In genomic region chr5:21736956-21737585, GRCm38 (mm10) we compare ENCODE assay signal across 7 mouse cellular contexts. TPM values are rescaled to one million over a fixed set of nuclear protein-coding genes. Genes with fewer than 3 reads are reported as not detected.
A peak's percentile ranks its signal among the peaks of the same experiment; 100 is the strongest.
DNase-seq lines count a peak whose midpoint lies in the region; ATAC-seq and TF ChIP-seq lines count a peak whose summit lies in the region.

Gene Pmpcb, plus strand, starts transcription at chr5:21737141.

- peaks cover 28% of the 10 kb centered on the region for H3K36me3 ChIP-seq in embryonic facial prominence, embryonic 12.5 days
- H3K36me3 ChIP-seq in kidney, adult 2 months (ENCODE audit: control insufficient read depth, insufficient read depth, low read length), result peaks cover 3% of the 10 kb centered on the region
- peaks cover 33% of the 10 kb centered on the region for H3K36me3 ChIP-seq in limb, embryonic 12.5 days
- peaks cover 16% of the 10 kb centered on the region; the same call in 1 of the 2 replicates for H3K36me3 ChIP-seq in midbrain, embryonic 15.5 days (replicated peaks)
- peaks cover 14% of the 10 kb centered on the region for H3K36me3 ChIP-seq in spleen, adult 2 months (ENCODE audit: control insufficient read depth, insufficient read depth, low read length)

- peaks cover 9% of the 10 kb centered on the region for H3K4me1 ChIP-seq in embryonic facial prominence, embryonic 12.5 days
- H3K4me1 ChIP-seq in kidney, adult 2 months (ENCODE audit: control insufficient read depth, insufficient read depth, low read length), result peaks cover 12% of the 10 kb centered on the region; the same call in 1 of the 2 replicates
- H3K4me1 ChIP-seq in limb, embryonic 12.5 days (replicated peaks), result peaks cover 12% of the 10 kb centered on the region
- peaks cover 26% of the 10 kb centered on the region for H3K4me1 ChIP-seq in midbrain, embryonic 15.5 days
- H3K4me1 ChIP-seq in spleen, adult 2 months (ENCODE audit: control insufficient read depth, insufficient read depth, insufficient read length), result peaks cover 5% of the 10 kb centered on the region; the same call in 1 of the 2 replicates

- no peaks in the 10 kb centered on the region for H3K27me3 ChIP-seq in embryonic facial prominence, embryonic 12.5 days
- no peaks in the 10 kb centered on the region for H3K27me3 ChIP-seq in kidney, adult 2 months (replicated peaks; ENCODE audit: control insufficient read depth, insufficient read depth, low read length)
- H3K27me3 ChIP-seq in limb, embryonic 12.5 days, result no peaks in the 10 kb centered on the region
- no peaks in the 10 kb centered on the region for H3K27me3 ChIP-seq in midbrain, embryonic 15.5 days (replicated peaks)
- no peaks in the 10 kb centered on the region for H3K27me3 ChIP-seq in spleen, adult 2 months (ENCODE audit: control insufficient read depth, insufficient read depth, low read length)

- H3K27ac ChIP-seq in embryonic facial prominence, embryonic 12.5 days, result peak within 1 kb of the TSS; percentile 85
- H3K27ac ChIP-seq in kidney, adult 2 months (ENCODE audit: insufficient read depth, low read depth, low read length), result 0 out of 2 replicates have a peak within 1 kb of the TSS, but pooled peaks have one; percentile 21
- H3K27ac ChIP-seq in limb, embryonic 12.5 days, result peak within 1 kb of the TSS; percentile 87
- peak within 1 kb of the TSS; percentile 90 for H3K27ac ChIP-seq in midbrain, embryonic 15.5 days
- H3K27ac ChIP-seq in spleen, adult 2 months (ENCODE audit: insufficient read depth, low read length), result peak within 1 kb of the TSS; percentile 53

- peak; percentile 82 for DNase-seq in adrenal gland, postnatal 25 days
- peak; percentile 88 to 93 for DNase-seq in heart, adult 18-20 months
- DNase-seq in kidney, adult 2 months, result peak; percentile 92
- DNase-seq in spleen, adult 2 months (ENCODE audit: low read depth in 1 of 2, low spot score in 2 of 2), result peak; percentile 76 to 82

- 1% methylated on average over 42 of the region's 42 CpGs for WGBS in embryonic facial prominence, embryonic 12.5 days
- under 1% methylated on average over 42 of the region's 42 CpGs for WGBS in kidney, adult 2 months
- WGBS in limb, embryonic 12.5 days, result under 1% methylated on average over 41 of the region's 42 CpGs
- WGBS in midbrain, embryonic 15.5 days, result under 1% methylated on average over 39 of the region's 42 CpGs
- under 1% methylated on average over 42 of the region's 42 CpGs for WGBS in spleen, adult 2 months

- 0 out of 2 replicates have a peak, but pooled peaks have one; percentile 35 for ATAC-seq in embryonic facial prominence, embryonic 12.5 days (ENCODE audit: insufficient number of reproducible peaks, insufficient read depth, low FRiP score, low TSS enrichment)
- peak; percentile 86 for ATAC-seq in limb, embryonic 12.5 days (ENCODE audit: insufficient number of reproducible peaks, insufficient read depth, low FRiP score, low TSS enrichment, low read depth)
- ATAC-seq in midbrain, embryonic 15.5 days (replicated peaks), result peak; percentile 88

- H3K4me2 ChIP-seq in embryonic facial prominence, embryonic 12.5 days (replicated peaks), result peak within 1 kb of the TSS; percentile 84
- peak within 1 kb of the TSS; percentile 82 for H3K4me2 ChIP-seq in limb, embryonic 12.5 days
- peak within 1 kb of the TSS; percentile 76 for H3K4me2 ChIP-seq in midbrain, embryonic 15.5 days

- TF ChIP-seq CTCF in kidney, adult 2 months (conservative IDR thresholded peaks at IDR 0.05; ENCODE audit: insufficient read depth, insufficient read length, low read depth, low read length), result peak; percentile 84
- TF ChIP-seq CTCF in spleen, adult 2 months (IDR thresholded peaks at IDR 0.05; ENCODE audit: extremely low read depth, insufficient read depth, insufficient read length, insufficient replicate concordance), result peak; percentile 84

- H3K9ac ChIP-seq in embryonic facial prominence, embryonic 12.5 days, result peak within 1 kb of the TSS; percentile 68
- H3K9ac ChIP-seq in limb, embryonic 12.5 days (replicated peaks), result peak within 1 kb of the TSS; percentile 83
- peak within 1 kb of the TSS; percentile 94 for H3K9ac ChIP-seq in midbrain, embryonic 15.5 days

- H3K4me3 ChIP-seq in embryonic facial prominence, embryonic 12.5 days, result peak within 1 kb of the TSS; percentile 72
- H3K4me3 ChIP-seq in kidney, adult 2 months (ENCODE audit: insufficient read depth, low read depth, low read length), result peak within 1 kb of the TSS; percentile 86
- H3K4me3 ChIP-seq in limb, embryonic 12.5 days (replicated peaks), result peak within 1 kb of the TSS; percentile 82
- peak within 1 kb of the TSS; percentile 98 for H3K4me3 ChIP-seq in midbrain, embryonic 15.5 days
- peak within 1 kb of the TSS; percentile 80 for H3K4me3 ChIP-seq in spleen, adult 2 months (ENCODE audit: extremely low read depth, insufficient read depth, insufficient read length)

- no peaks in the 10 kb centered on the region for H3K9me3 ChIP-seq in embryonic facial prominence, embryonic 12.5 days
- no peaks in the 10 kb centered on the region for H3K9me3 ChIP-seq in limb, embryonic 12.5 days
- no peaks in the 10 kb centered on the region for H3K9me3 ChIP-seq in midbrain, embryonic 15.5 days

- no peak for TF ChIP-seq POLR2A in kidney, adult 2 months (IDR thresholded peaks at IDR 0.05; ENCODE audit: low read depth, low read length)
- no peak for TF ChIP-seq POLR2A in spleen, adult 2 months (IDR thresholded peaks at IDR 0.05; ENCODE audit: low read depth, low read length)

RNA-seq across cellular contexts. Expression of gene Pmpcb, which starts in this region (rescaled TPM):
- total RNA-seq in adrenal gland, postnatal 25 days (2021), result 277 and 295 TPM in 2 replicates
- polyA plus RNA-seq in embryonic facial prominence, embryonic 12.5 days (2016; fragmentation: Nextera tagmentation; extraction: Ambion mirVana), result 83.8 and 89.1 TPM in 2 replicates
- 100 to 1,000 TPM; 264 to 279 TPM for total RNA-seq in heart, adult 18-20 months (2021)
- polyA plus RNA-seq in kidney, adult 2 months (2012; rRNA removed), result 111 and 141 TPM in 2 replicates
- 84.8 and 91.8 TPM in 2 replicates for polyA plus RNA-seq in limb, embryonic 12.5 days (2016; fragmentation: Nextera tagmentation; extraction: Ambion mirVana)
- polyA plus RNA-seq in midbrain, embryonic 15.5 days (2015; fragmentation: Nextera tagmentation; extraction: Ambion mirVana), result 71.7 and 76.9 TPM in 2 replicates
- 11.1 and 11.8 TPM in 2 replicates for polyA plus RNA-seq in spleen, adult 2 months (2012; rRNA removed)

Comparison
In these comparisons a context has a peak if more than half of its experiments do, and no peak if none do; other contexts are left out.
1. Peak in every context shown above with its lines: DNase-seq, ATAC-seq, H3K4me3 ChIP-seq and H3K27ac ChIP-seq.
2. ATAC-seq: peak in every context shown above with its lines; median percentile 88 in midbrain, embryonic 15.5 days; 86 in limb, embryonic 12.5 days; 35 in embryonic facial prominence, embryonic 12.5 days.
3. H3K27ac ChIP-seq: peak in every context shown above with its lines; median percentile 90 in midbrain, embryonic 15.5 days; 87 in limb, embryonic 12.5 days; 85 in embryonic facial prominence, embryonic 12.5 days; 53 in spleen, adult 2 months; 21 in kidney, adult 2 months.